Mouse (Mus musculus) intestine, embryonic 15.5 days (tissue): ENCODE results near the gene Sec24a. TPM values are rescaled to one million over a fixed set of nuclear protein-coding genes. Genes with fewer than 3 reads are reported as not detected.
A peak's percentile ranks its signal among the peaks of the same experiment; 100 is the strongest.
"Not testable (repeated sequence)": the region's sequence is repeated elsewhere in the genome, so short reads cannot be mapped to it uniquely, and the experiment has no call there.

Experiments used
- ATAC-seq: fragments of 200-750 bp; cut with Nextera tagmentation; 2 replicates; pipeline ENCODE4 v1.8.0; 2017; ENCODE audit warnings: moderate TSS enrichment, moderate library complexity
- H3K27ac ChIP-seq: fragments of 300-500 bp; sonication (generic); 2 replicates; pipeline ENCODE4 v1.5.1; 2015; ENCODE audit warnings: mild to moderate bottlenecking, inconsistent platforms
- H3K27me3 ChIP-seq: fragments of 300-500 bp; sonication (generic); replicated peaks from 2 replicates; pipeline ENCODE4 v1.6.1; 2015; ENCODE audit warnings: inconsistent platforms
- H3K36me3 ChIP-seq: fragments of 300-500 bp; sonication (generic); 2 replicates; pipeline ENCODE4 v1.6.1; 2015; ENCODE audit warnings: inconsistent platforms
- H3K4me1 ChIP-seq: fragments of 300-500 bp; sonication (generic); replicated peaks from 2 replicates; pipeline ENCODE4 v1.6.1; 2015; ENCODE audit warnings: inconsistent platforms
- H3K4me2 ChIP-seq: fragments of 300-500 bp; sonication (generic); replicated peaks from 2 replicates; pipeline ENCODE4 v1.6.1; 2015; ENCODE audit warnings: mild to moderate bottlenecking, inconsistent platforms
- H3K4me3 ChIP-seq: fragments of 300-500 bp; sonication (generic); replicated peaks from 2 replicates; pipeline ENCODE4 v1.5.1; 2015; ENCODE audit warnings: inconsistent platforms
- H3K9ac ChIP-seq: fragments of 300-500 bp; sonication (generic); 2 replicates; pipeline ENCODE4 v1.6.1; 2015; ENCODE audit warnings: inconsistent platforms
- H3K9me3 ChIP-seq: fragments of 300-500 bp; sonication (generic); 2 replicates; pipeline ENCODE4 v1.6.1; 2016; ENCODE audit warnings: inconsistent platforms
- WGBS: fragments of 180-500 bp; shearing (Covaris S2); methylation state at CpG from one replicate; pipeline ENCODE4 v1.1.7; 2015; 5-methylcytosine and 5-hydroxymethylcytosine counted together
- polyA plus RNA-seq: library from polyadenylated mRNA; unstranded; fragments of >200 nt; fragmentation: Nextera tagmentation; extraction: Ambion mirVana; gene quantifications from 2 replicates; pipeline ENCODE4 v1.2.1, GENCODE M21; 2015

Gene Sec24a
- polyA plus RNA-seq, 1 experiment from 2014 or later: 20.8 TPM

DNA sequence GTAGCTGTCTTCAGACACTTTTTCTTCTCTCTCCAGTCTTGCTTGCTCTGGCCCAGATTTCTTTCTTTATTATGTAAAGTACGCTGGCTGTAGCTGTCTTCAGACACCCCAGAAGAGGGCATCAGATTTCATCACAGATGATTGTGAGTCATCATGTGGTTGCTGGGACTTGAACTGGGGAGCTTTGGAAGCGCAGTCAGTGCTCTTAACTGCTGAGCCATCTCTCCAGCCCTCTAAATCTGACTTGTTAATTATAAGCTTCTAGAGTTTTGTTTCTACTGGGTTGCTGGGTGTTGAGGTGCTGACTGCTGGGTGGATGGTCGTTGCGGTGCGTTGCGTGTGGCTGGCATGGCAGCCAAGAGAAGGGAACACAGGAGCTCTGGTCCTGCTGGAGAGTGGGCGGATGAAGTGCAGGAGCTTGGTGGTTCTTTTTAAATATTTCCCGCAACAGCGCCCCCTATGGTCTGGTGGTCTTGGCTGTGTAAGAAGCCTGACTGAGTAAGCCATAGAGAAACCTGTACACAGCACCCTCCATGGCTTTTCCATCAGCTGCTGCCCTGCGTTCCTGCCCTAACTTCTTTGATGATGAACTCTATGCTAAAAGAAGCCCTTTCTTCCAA lies 59.9 kb downstream of the Sec24a start:
- WGBS: 74% methylated on average over 10 of the region's 10 CpGs
- Histone ChIP-seq H3K4me1 (no peaks in the 10 kb centered on the region), H3K4me2 (no peak overlapping the region), H3K9ac (no peak overlapping the region), H3K27ac (no peak overlapping the region), H3K27me3 (no peaks in the 10 kb centered on the region), H3K36me3 (peaks cover 49% of the 10 kb centered on the region), H3K9me3 (no peaks in the 10 kb centered on the region), H3K4me3 (no peak overlapping the region)
- ATAC-seq: no peak

DNA sequence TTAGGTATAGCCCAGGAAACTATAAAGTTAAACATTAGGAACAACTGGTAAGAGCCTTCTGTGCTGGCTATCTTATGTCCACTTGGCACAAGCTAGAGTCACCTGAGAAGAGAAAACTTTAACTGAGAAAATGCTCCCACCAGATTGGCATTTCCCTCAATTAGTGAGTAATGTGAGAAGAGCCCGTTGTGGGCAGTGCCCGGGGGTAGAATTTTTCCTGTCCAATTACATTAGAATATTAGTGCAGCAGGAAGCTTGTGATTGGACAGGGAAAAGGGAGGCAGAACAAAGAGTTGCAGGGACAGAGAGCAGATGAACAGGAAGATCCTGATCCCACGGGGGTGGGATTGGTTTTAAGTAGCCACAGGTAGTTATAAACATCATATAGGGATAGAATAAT lies 60.6 kb downstream of the Sec24a start:
- H3K4me1 ChIP-seq: no peaks in the 10 kb centered on the region
- H3K36me3 ChIP-seq: peaks cover 49% of the 10 kb centered on the region
- WGBS: 79% methylated on average over 3 of the region's 3 CpGs
- no peaks in the 10 kb centered on the region for H3K9me3 ChIP-seq
- no peak overlapping the region for H3K27ac ChIP-seq
- H3K9ac ChIP-seq: no peak overlapping the region
- H3K4me2 ChIP-seq: no peak overlapping the region
- no peak for ATAC-seq
- no peaks in the 10 kb centered on the region for H3K27me3 ChIP-seq
- no peak overlapping the region for H3K4me3 ChIP-seq

DNA sequence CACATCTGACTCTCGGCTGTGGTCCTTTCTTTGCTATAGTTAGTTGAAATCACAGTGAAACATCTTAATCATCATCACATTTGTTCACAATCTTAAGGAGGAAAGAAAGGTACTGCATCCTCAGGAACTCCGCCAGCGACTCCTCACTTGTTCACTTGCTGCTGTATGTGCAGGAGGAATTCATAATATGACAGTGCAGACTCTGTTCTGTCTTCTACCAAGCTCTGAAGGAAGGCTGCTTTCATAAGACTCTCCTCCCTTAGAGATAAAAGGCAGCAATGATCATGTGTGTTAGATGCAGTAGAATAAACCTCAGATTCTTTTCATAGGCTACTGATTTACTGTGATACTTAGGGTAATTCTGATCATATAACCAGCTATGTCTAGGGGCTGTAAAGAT lies 68.5 kb downstream of the Sec24a start:
- Histone ChIP-seq H3K4me1 (no peaks in the 10 kb centered on the region), H3K4me3 (no peak overlapping the region), H3K36me3 (peaks cover 30% of the 10 kb centered on the region), H3K27ac (no peak overlapping the region), H3K4me2 (no peak overlapping the region), H3K27me3 (no peaks in the 10 kb centered on the region), H3K9me3 (no peaks in the 10 kb centered on the region), H3K9ac (no peak overlapping the region)
- no peak for ATAC-seq
- 90% methylated on average over 3 of the region's 3 CpGs for WGBS

DNA sequence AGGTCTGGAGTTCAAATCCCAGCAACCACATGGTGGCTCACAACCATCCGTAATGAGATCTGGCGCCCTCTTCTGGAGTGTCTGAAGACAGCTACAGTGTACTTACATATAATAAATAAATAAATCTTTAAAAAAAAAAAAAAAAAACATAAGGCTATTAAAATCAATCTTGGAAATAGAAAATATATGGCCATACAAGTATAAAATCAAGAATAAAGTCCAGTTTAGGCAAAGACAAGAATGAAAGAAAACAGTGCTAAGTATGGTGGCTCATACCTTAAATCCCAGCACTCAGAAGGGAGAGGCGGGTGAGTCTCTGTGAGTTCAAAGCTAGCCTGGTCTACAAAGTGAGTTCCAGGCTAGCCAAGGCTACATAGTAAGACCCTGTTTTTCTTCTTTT lies 72.8 kb downstream of the Sec24a start:
- not testable (repeated sequence) for ATAC-seq, H3K4me2 ChIP-seq, H3K4me1 ChIP-seq, H3K9ac ChIP-seq, H3K9me3 ChIP-seq, H3K27me3 ChIP-seq, H3K27ac ChIP-seq, H3K4me3 ChIP-seq, H3K36me3 ChIP-seq
- 72% methylated on average over 3 of the region's 3 CpGs for WGBS

DNA sequence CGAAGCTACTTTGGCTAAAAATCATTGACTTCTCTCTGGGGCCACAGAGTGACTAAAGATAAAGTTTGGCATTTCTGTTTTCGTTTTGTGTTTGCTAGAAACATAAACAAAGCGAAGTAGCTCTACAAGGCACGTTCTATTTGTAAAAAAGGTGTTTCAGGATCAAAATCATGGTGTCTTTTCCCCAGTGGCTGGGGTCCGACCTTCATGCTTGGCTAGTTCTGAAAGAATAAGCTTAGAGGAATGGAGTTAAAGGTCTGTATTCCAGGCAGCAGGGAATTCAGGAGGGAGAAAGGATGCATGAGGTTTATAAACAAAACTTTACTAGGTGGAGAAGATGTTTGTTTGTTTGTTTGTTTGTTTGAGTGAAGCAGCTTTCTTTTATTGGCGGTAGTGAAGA lies 74.1 kb downstream of the Sec24a start:
- no peak for ATAC-seq
- 22% methylated on average over 6 of the region's 6 CpGs for WGBS
- Histone ChIP-seq H3K9ac (peak overlapping the region; percentile 79; the same call in 1 of the 2 replicates), H3K9me3 (no peaks in the 10 kb centered on the region), H3K4me1 (no peaks in the 10 kb centered on the region), H3K27me3 (no peaks in the 10 kb centered on the region), H3K4me2 (peak overlapping the region; percentile 70), H3K4me3 (peak overlapping the region; percentile 68), H3K27ac (peak overlapping the region; percentile 100), H3K36me3 (0 out of 2 replicates have a peak, but pooled peaks cover 4% of the 10 kb centered on the region)

DNA sequence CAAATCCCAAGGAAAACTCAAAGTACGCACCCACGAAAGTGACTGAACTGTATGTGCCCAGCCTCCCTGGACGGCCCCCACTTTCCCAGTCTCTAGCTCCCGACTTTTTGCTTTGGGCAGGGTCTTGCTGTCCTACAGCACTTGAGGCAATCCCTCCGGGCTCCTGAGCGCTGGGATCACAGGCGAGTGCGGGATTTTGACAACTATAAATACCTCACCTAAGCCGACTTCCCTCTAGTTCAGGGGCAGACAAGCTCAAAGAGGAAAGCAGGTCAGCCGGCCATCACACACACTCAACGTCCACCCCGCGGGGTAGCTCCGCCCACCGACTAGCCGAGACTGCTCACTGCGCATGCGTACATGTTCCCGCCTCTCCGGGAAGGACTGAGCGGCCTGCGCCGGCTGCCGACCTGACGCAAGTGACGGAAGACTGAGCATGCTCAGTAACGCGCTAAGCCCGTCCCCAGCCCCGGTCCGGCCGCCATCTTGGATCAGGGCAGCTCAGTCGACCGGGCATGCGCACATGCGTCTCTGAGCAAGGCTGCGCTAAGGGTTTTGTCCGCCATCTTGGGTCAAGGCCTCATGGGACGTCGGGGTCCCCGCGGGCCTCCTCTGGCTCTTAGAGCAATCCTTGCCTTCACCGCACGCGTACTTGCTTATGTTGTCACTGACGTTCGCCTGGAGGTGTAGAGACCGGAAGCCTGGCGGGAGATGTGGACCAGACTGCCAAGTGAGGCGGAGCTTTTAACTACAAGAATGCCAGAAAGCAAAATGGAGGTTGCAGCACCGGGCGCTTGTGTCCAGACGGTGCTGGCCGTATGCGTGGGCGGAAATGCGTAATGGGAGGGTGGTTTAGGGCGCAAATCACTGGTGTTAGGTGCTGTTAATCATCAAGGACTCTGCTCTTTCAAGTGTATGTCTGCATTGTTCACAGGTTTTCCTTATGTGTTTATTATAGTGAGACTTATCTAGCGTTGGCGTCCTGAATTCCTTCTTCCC lies 74.8 kb downstream of the Sec24a start, which contains the start of gene 0610009B22Rik:
TSS of gene 0610009B22Rik (minus strand) at position 545 of the 999 bp plus-strand sequence.
- Histone ChIP-seq H3K27ac (peak within 1 kb of the TSS; percentile 100), H3K36me3 (0 out of 2 replicates have a peak, but pooled peaks cover 4% of the 10 kb centered on the region), H3K27me3 (no peaks in the 10 kb centered on the region), H3K9ac (peak within 1 kb of the TSS; percentile 79), H3K4me2 (peak within 1 kb of the TSS; percentile 70), H3K4me3 (peak within 1 kb of the TSS; percentile 68), H3K9me3 (no peaks in the 10 kb centered on the region), H3K4me1 (no peaks in the 10 kb centered on the region)
- under 1% methylated on average over 60 of the region's 60 CpGs for WGBS
- ATAC-seq: peak; percentile 100

DNA sequence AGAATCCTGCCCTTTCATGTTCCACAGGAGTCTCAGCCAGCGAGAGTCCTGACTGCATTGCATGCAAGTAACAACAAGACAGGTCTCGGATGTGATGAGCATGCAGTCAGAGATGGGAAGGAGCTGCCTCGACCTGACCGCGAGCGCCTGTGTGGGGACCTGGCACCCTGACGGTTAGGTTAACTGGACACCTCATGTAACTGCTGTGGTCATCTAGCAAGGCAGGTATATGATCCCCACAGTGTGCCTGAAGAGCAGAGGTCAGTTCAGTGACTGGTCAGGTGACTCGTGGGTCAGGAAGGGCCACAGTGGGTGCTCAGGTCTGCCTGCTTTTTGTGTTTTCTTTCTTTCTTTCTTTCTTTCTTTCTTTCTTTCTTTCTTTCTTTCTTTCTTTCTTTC lies 81.5 kb downstream of the Sec24a start:
- H3K9me3 ChIP-seq: no peaks in the 10 kb centered on the region
- 45% methylated on average over 8 of the region's 8 CpGs for WGBS
- ATAC-seq: no peak
- 0 out of 2 replicates have a peak, but pooled peaks cover 4% of the 10 kb centered on the region for H3K4me1 ChIP-seq
- H3K27ac ChIP-seq: no peak overlapping the region
- H3K4me3 ChIP-seq: no peak overlapping the region
- no peaks in the 10 kb centered on the region for H3K27me3 ChIP-seq
- H3K4me2 ChIP-seq: no peak overlapping the region
- no peak overlapping the region for H3K9ac ChIP-seq
- H3K36me3 ChIP-seq: no peaks in the 10 kb centered on the region

DNA sequence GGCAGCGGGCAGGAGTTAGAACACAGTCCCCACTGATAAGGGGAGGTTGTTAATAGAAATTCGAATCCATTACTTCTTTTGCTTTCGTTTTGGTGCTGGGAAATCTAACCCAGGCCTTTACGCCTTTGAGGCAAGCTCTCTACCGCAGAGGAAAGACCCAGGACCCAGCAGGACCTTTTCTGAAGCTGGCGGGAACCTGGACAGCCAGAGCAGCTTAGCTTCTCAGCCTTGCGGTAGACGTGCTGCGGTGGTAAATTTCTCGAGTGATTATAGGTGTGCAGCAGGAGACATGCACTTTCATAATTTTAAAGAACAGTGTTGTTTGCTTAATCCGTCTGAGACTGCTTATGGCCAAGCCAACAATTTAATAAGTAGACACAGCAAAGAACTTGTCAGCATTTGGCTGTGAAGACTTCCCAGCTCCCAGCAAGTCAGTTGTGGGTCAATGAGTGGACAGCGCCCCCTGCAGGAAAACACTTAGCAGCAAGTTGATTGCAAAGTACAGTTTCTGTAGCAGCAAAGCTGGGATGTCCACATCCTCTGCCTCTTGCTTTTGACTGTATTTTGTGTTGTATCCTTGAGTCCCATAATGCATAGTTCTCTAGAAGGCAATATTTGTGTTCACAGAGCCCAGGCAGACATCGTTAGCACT lies 82.0 kb downstream of the Sec24a start:
- peak; percentile 71 for ATAC-seq
- 33% methylated on average over 13 of the region's 13 CpGs for WGBS

DNA sequence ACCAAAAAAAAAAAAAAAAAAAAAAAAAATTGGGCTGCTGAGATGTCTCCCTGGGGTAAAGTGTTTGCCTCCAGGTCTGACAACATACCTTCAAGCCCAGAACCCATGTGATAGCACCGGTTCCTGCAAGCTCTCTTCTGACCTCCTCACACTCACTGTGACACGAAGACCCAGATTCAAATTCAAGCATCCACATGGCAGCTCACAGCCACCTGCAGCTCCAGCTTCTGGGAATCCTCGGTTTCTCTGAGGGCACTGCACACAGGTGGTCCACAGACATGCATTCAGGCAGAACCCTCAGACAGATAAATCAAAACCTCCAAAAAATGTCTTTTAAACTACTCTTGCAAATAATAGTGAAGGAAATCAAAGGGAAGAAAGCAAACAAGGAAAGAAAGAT lies 84.0 kb downstream of the Sec24a start:
- H3K4me2 ChIP-seq: no peak overlapping the region
- H3K36me3 ChIP-seq: no peaks in the 10 kb centered on the region
- H3K27ac ChIP-seq: no peak overlapping the region
- H3K9ac ChIP-seq: no peak overlapping the region
- H3K9me3 ChIP-seq: no peaks in the 10 kb centered on the region
- ATAC-seq: no peak
- H3K4me3 ChIP-seq: no peak overlapping the region
- H3K4me1 ChIP-seq: 0 out of 2 replicates have a peak, but pooled peaks cover 4% of the 10 kb centered on the region
- 68% methylated on average over 3 of the region's 3 CpGs for WGBS
- no peaks in the 10 kb centered on the region for H3K27me3 ChIP-seq

More for the DNA sequence above, 82.0 kb downstream of the Sec24a start:
- Histone ChIP-seq H3K4me1 (0 out of 2 replicates have a peak, but pooled peaks cover 4% of the 10 kb centered on the region), H3K4me3 (no peak overlapping the region; the same call in 1 of the 2 replicates), H3K27ac (no peak overlapping the region), H3K9ac (no peak overlapping the region), H3K9me3 (no peaks in the 10 kb centered on the region), H3K4me2 (peak overlapping the region; percentile 38; the same call in 1 of the 2 replicates), H3K36me3 (no peaks in the 10 kb centered on the region), H3K27me3 (no peaks in the 10 kb centered on the region)

DNA sequence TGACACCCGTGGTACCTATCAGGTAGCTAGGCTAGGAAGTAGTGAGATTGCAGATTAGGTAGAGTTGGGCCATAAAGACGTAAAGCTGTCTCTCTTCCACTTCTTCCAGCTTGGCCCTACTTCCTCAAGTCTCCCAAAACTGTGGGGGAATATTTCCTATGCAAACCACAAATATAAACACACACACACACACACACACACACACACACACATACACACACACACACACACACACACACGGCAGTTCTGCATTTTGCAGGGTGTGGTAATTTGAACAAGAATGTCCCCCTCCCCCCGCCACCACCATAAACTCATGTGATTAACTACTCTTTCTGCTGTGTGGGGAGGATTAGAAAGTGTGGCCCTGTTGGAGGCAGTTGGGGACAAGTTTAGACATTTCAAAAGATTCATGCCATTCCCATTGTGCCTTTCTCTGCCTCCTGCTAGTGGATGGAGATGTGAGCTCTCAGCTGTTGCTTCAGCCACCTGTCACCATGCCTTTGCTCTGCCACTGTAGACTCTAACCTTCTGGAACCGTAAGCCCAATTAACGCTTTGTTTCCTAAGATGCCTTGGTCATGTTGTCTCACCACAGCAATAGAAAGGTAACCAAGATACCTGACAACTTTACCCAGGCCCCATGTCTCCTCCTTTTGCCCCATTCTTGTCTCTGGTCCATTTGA lies 85.6 kb downstream of the Sec24a start:
- ATAC-seq: no peak

DNA sequence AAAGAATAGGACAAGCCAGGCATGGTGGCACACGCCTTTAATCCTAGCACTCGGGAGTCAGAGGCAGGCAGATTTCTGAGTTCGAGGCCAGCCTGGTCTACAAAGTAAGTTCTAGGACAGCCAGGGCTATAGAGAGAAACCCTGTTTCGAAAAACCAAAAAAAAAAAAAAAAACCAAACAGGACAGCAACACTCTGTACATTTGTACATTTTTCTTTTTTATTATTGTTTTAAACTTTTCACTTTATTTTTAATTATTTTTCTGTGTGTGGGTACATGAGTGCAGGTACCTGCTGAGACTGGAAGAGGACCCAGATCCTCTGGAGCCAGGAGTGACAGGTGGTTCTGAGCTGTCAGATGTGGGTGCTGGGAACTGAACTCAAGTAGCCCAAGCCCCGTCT lies 88.0 kb downstream of the Sec24a start:
- Histone ChIP-seq H3K36me3 (no peaks in the 10 kb centered on the region), H3K4me3 (no peak overlapping the region), H3K27ac (no peak overlapping the region), H3K9ac (no peak overlapping the region), H3K9me3 (no peaks in the 10 kb centered on the region), H3K27me3 (no peaks in the 10 kb centered on the region), H3K4me2 (no peak overlapping the region), H3K4me1 (no peaks in the 10 kb centered on the region)
- ATAC-seq: no peak
- 84% methylated on average over 5 of the region's 5 CpGs for WGBS

More for the DNA sequence above, 85.6 kb downstream of the Sec24a start:
- Histone ChIP-seq H3K4me3 (no peak overlapping the region), H3K27me3 (no peaks in the 10 kb centered on the region), H3K36me3 (no peaks in the 10 kb centered on the region), H3K27ac (no peak overlapping the region), H3K9me3 (no peaks in the 10 kb centered on the region), H3K4me1 (0 out of 2 replicates have a peak, but pooled peaks cover 4% of the 10 kb centered on the region), H3K9ac (no peak overlapping the region), H3K4me2 (no peak overlapping the region)
- 43% methylated on average over 6 of the region's 6 CpGs for WGBS
